Mouse (Mus musculus): ENCODE data around the gene Aasdh. TPM values are rescaled to one million over a fixed set of nuclear protein-coding genes. Genes with fewer than 3 reads are reported as not detected.

Gene Aasdh
- polyA plus RNA-seq (2014; fragmentation: Nextera tagmentation; extraction: Ambion mirVana): 18.7 and 27.6 TPM in 2 replicates

DNA sequence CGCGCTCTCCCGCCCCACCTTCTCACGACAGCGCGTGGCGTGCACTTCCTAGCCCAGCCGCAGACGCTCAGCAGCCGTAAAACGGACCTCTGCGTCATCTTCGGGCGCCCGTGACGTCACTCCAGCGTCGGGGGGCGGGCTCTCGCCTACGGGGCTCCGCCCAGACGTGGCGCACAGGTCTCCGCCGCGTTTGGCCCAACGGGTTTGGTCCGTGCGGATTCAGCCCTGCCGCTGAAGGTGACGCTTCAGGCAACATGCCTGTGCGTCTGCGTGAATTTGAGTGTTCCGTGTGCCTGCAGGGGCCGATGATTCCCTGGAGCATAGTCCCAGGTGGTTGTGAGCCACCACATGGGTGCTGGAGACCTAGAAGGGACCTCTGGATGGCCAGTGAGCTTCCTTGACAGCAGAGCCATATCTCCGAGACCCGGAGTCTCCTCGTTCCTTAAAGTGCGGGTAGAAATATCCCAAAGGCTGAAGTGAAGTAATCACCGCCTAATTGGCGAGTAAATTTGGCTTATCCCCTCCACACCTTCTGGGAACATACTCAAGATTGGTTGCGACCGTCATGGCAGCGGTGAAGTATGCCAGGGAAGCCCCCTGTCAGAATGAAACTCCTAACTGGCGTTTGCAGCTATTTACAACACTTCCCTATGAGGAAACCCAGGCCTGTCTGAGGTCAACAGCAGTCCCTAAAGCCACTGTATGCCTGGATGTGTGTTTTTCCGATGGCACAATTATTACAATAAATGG lies at the start of gene Aasdh:
Aasdh (minus strand) TSS at position 110 of the 750 bp plus-strand sequence.
- under 1% methylated on average over 47 of the region's 47 CpGs for WGBS
- ATAC-seq (ENCODE audit: insufficient number of reproducible peaks, insufficient read depth, low FRiP score, low read depth): peak; percentile 97
- Histone ChIP-seq H3K27ac (ENCODE audit: low read length) (peak within 1 kb of the TSS; percentile 89), H3K9me3 (ENCODE audit: control insufficient read depth, low read depth, low read length) (no peaks in the 10 kb centered on the region), H3K4me1 (ENCODE audit: control insufficient read depth, insufficient read depth, low read length) (0 out of 2 replicates have a peak, but pooled peaks cover 7% of the 10 kb centered on the region), H3K4me2 (replicated peaks; ENCODE audit: low read depth, low read length) (peak within 1 kb of the TSS; percentile 63), H3K4me3 (ENCODE audit: low read depth, low read length) (peak within 1 kb of the TSS; percentile 74), H3K36me3 (ENCODE audit: control insufficient read depth, insufficient read depth, low read length) (peaks cover 2% of the 10 kb centered on the region; the same call in 1 of the 2 replicates), H3K9ac (replicated peaks; ENCODE audit: low read depth, low read length) (peak within 1 kb of the TSS; percentile 82), H3K27me3 (ENCODE audit: control insufficient read depth, insufficient read depth, low read length) (no peaks in the 10 kb centered on the region)

DNA sequence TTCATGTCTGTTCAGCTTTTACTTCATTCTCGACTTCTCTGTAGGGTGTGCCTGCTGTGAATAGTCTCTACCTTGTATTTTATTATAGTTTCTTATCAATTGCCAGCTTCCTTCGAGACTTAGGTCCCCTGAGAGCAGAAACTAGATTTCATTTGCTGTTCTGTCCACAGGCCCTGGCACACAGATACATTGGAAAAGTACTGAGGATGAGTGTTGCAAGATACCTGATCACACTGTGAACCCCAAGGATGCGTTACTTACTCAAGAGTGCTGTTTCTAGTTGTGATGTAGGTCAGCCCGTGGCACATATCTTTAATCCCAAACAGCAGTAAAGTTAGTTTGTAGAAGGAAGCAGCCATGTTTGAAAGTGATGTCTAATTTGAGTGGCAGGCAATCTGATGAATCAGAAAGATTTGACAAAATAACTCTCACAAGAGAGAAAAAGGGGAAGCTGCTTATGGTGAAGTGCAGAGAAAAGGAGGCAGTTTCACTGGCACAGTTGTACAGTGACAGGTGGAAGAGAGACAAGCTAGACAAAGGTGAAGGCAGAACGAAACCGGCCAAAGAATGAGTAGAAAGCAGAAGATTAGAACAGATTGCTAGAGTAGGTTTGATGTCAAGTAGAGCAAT lies 49.1 kb upstream of the Aasdh start:
- 83% methylated on average over 6 of the region's 6 CpGs for WGBS
- Histone ChIP-seq H3K27me3 (ENCODE audit: control insufficient read depth, insufficient read depth, low read length) (no peaks in the 10 kb centered on the region), H3K4me2 (replicated peaks; ENCODE audit: low read depth, low read length) (no peak overlapping the region), H3K4me3 (ENCODE audit: low read depth, low read length) (no peak overlapping the region), H3K36me3 (ENCODE audit: control insufficient read depth, insufficient read depth, low read length) (peaks cover 37% of the 10 kb centered on the region), H3K9me3 (ENCODE audit: control insufficient read depth, low read depth, low read length) (no peaks in the 10 kb centered on the region), H3K9ac (replicated peaks; ENCODE audit: low read depth, low read length) (no peak overlapping the region), H3K27ac (ENCODE audit: low read length) (no peak overlapping the region), H3K4me1 (ENCODE audit: control insufficient read depth, insufficient read depth, low read length) (peaks cover 14% of the 10 kb centered on the region; the same call in 1 of the 2 replicates)
- no peak for ATAC-seq (ENCODE audit: insufficient number of reproducible peaks, insufficient read depth, low FRiP score, low read depth)

DNA sequence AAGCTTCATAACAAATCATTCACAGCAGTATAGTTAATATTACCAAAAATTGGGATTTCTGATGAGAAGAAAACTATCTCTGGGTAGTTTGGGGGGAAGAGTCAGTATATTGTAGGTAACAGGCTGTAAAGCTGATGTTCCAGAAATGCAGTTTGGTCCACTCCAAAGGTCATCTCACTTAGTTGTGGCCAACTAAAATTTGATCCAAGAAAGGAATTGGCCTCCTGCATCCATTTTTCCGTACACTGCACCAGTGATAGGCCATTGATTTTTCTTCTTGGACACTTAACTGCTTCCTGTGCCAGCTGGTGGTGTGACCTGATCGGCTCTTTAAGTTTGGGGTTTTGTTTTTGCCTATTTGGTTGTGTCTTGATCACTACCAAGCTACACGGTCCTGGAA lies 48.5 kb upstream of the Aasdh start:
- Histone ChIP-seq H3K4me1 (ENCODE audit: control insufficient read depth, insufficient read depth, low read length) (peaks cover 15% of the 10 kb centered on the region; the same call in 1 of the 2 replicates), H3K27ac (ENCODE audit: low read length) (no peak overlapping the region), H3K36me3 (ENCODE audit: control insufficient read depth, insufficient read depth, low read length) (peaks cover 34% of the 10 kb centered on the region), H3K27me3 (ENCODE audit: control insufficient read depth, insufficient read depth, low read length) (no peaks in the 10 kb centered on the region), H3K4me2 (replicated peaks; ENCODE audit: low read depth, low read length) (no peak overlapping the region), H3K4me3 (ENCODE audit: low read depth, low read length) (no peak overlapping the region), H3K9ac (replicated peaks; ENCODE audit: low read depth, low read length) (no peak overlapping the region), H3K9me3 (ENCODE audit: control insufficient read depth, low read depth, low read length) (no peaks in the 10 kb centered on the region)
- no peak for ATAC-seq (ENCODE audit: insufficient number of reproducible peaks, insufficient read depth, low FRiP score, low read depth)
- 70% methylated on average over 3 of the region's 3 CpGs for WGBS

DNA sequence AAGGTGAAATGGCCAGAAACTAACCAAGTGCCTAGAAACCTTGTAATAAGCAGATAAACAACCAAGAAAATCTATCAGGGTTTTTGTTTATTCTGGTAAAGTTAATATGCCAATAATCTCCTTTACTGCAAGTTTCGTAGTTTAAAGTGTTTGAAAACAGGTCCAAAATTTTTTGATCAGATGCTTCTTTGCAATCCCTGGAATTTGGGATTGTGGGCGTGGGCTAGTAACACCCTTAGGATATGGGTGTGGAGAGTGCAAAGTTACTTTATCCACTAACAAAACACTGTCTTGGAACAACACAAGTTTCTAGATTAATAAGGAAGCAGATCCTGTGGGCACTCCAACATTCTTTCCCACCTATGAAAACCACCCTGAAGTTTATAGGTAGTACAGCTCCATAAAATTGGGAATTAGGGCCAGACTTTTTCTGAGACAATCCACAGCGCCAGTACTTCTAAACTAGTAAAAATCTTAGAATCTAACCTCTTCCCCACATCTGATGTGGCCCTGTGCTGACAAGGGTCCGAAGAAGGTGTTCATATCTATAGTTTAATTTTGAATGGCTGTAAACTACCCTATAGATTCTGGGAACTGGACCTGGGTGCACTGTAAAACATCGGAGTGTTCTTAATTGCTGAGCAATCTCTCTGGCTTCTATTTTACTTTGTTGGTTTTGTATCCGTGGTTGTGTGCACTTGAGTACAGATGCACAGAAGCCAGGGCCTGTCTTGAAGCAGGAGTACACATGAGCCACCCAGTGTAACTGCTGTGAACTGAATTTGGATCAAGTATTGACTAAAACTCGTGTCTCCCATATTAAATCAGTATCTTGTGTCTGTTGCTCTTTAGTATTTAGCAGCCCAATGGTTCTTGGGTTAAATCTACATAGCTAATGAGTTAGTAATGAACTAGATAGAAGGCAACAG lies 47.1 kb upstream of the Aasdh start:
- Histone ChIP-seq H3K27me3 (ENCODE audit: control insufficient read depth, insufficient read depth, low read length) (no peaks in the 10 kb centered on the region), H3K9me3 (ENCODE audit: control insufficient read depth, low read depth, low read length) (no peaks in the 10 kb centered on the region), H3K4me1 (ENCODE audit: control insufficient read depth, insufficient read depth, low read length) (peaks cover 15% of the 10 kb centered on the region), H3K36me3 (ENCODE audit: control insufficient read depth, insufficient read depth, low read length) (peaks cover 20% of the 10 kb centered on the region), H3K4me3 (ENCODE audit: low read depth, low read length) (peak overlapping the region; percentile 70), H3K9ac (replicated peaks; ENCODE audit: low read depth, low read length) (peak overlapping the region; percentile 66), H3K4me2 (replicated peaks; ENCODE audit: low read depth, low read length) (peak overlapping the region; percentile 82), H3K27ac (ENCODE audit: low read length) (peak overlapping the region; percentile 88)
- 14% methylated on average over 7 of the region's 7 CpGs for WGBS
- ATAC-seq (ENCODE audit: insufficient number of reproducible peaks, insufficient read depth, low FRiP score, low read depth): no peak

DNA sequence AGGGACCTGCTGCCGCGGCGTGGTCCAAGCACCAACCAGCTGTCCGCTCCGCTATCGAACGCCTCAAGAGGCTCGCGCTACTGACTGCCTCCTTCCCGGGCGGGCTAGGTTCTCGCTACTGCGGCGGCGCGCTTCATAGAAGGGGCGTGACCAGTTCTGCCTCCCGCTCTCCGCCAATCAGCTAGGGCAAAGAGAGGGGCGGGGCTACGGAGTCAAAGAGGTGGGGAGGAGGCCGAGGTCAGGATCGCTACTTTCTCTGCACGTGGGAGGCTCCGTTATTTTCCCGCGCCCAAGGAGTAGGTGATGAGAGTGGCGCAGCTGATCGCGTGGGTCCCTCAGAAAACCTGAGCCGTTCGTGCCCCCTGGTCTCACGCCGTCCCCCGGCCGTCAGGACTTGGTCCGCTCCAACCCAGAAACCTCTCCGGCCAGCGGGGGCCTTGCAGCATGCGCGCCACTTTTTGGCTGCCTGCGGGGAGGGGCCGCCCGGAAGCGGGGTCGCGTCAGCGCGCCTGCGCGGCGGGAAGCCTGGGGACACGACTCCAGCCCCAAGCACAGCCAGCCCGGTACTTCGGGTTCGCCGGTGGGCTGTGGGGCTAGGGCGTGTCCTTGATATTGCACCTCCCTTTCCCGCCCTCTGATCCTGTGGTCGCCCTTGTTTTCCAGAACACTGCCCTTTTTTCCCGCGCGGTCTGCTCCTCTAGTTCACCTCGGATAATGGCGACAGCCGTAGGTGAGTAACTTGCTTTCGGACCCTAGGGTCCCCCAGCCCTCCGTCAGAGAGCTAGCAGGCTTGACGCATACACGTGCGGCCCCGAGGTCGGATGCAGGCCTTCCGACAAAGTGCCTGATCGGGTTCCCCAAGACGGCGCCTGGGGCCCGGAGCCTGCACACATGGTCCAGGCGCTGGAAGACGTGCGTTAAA lies 46.1 kb upstream of the Aasdh start, which contains the start of the genes Paics and Ppat:
Paics (plus strand) TSS at position 202 of the 922 bp plus-strand sequence.
Ppat (minus strand) TSS at position 473 of the 922 bp plus-strand sequence.
- Histone ChIP-seq H3K36me3 (ENCODE audit: control insufficient read depth, insufficient read depth, low read length) (peaks cover 10% of the 10 kb centered on the region; the same call in 1 of the 2 replicates), H3K4me1 (ENCODE audit: control insufficient read depth, insufficient read depth, low read length) (peaks cover 25% of the 10 kb centered on the region), H3K4me3 (ENCODE audit: low read depth, low read length) (peak within 1 kb of the TSS; percentile 70), H3K27me3 (ENCODE audit: control insufficient read depth, insufficient read depth, low read length) (no peaks in the 10 kb centered on the region), H3K9me3 (ENCODE audit: control insufficient read depth, low read depth, low read length) (no peaks in the 10 kb centered on the region), H3K27ac (ENCODE audit: low read length) (peak within 1 kb of the TSS; percentile 88), H3K4me2 (replicated peaks; ENCODE audit: low read depth, low read length) (peak within 1 kb of the TSS; percentile 82), H3K9ac (replicated peaks; ENCODE audit: low read depth, low read length) (peak within 1 kb of the TSS; percentile 66)
- peak; percentile 96 for ATAC-seq (ENCODE audit: insufficient number of reproducible peaks, insufficient read depth, low FRiP score, low read depth)
- WGBS: under 1% methylated on average over 80 of the region's 81 CpGs

DNA sequence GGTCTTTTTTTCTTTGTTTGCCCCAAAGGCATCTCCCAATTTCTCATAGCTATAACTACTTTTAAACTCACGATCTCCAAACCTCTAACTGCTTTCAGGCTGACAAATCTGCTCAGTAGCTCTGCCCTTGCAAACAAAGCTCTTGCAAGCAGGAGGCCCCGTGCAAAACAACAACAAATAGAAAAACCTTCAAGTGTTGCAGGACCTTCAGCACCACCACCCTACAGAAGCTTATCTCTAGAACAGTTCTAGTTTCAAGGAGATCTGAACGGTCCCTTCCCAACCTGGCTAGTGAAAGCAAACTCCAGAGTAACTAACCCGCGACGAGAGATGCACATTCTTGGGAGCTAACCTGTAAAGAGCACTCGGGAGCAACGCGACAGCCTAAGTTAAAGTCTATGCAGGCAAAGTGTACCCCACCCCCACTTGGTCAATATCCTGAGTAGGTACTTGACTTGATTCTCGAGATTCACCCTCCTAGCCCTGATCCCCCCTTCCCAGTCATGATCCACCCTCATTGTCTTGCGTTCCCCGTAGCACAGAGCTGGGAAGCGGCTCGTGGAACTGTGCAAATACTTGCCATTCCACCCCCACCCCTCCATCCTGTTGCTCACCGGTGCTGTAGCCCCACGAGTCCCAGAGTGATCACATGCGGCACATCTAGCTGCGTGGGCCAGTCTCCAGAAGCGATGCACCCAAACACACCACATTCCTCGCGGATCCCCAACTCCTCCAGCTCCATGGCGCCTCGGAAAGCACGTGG lies 45.2 kb upstream of the Aasdh start:
- no peak for ATAC-seq (ENCODE audit: insufficient number of reproducible peaks, insufficient read depth, low FRiP score, low read depth)
- H3K9me3 ChIP-seq (ENCODE audit: control insufficient read depth, low read depth, low read length): no peaks in the 10 kb centered on the region
- H3K27me3 ChIP-seq (ENCODE audit: control insufficient read depth, insufficient read depth, low read length): no peaks in the 10 kb centered on the region
- WGBS: under 1% methylated on average over 24 of the region's 24 CpGs
- peak overlapping the region; percentile 40 for H3K9ac ChIP-seq (replicated peaks; ENCODE audit: low read depth, low read length)
- H3K27ac ChIP-seq (ENCODE audit: low read length): peak overlapping the region; percentile 76
- H3K4me2 ChIP-seq (replicated peaks; ENCODE audit: low read depth, low read length): peak overlapping the region; percentile 74
- peak overlapping the region; percentile 70 for H3K4me3 ChIP-seq (ENCODE audit: low read depth, low read length)
- H3K36me3 ChIP-seq (ENCODE audit: control insufficient read depth, insufficient read depth, low read length): peaks cover 7% of the 10 kb centered on the region; the same call in 1 of the 2 replicates
- peaks cover 25% of the 10 kb centered on the region for H3K4me1 ChIP-seq (ENCODE audit: control insufficient read depth, insufficient read depth, low read length)

DNA sequence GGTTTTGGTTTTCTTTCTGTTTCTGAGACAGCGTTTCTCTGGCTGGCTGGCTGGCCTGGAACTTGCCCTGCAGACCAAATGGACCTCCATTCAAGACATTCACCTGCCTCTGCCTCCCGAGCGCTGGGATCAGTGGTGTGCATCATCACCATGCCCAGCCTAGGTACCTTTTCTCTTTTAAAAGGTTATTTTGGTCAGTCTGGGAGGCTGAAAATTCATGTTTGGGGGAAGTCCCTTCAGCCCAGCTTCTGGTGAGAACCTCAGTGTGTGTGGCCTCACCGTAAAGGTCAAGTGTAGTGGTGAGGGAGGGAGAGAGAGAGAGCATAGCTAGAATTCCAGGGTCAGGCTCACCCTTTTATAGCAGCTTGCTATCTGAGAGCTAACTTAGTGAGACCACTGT lies 42.4 kb upstream of the Aasdh start:
- Histone ChIP-seq H3K4me1 (ENCODE audit: control insufficient read depth, insufficient read depth, low read length) (peaks cover 21% of the 10 kb centered on the region), H3K4me2 (replicated peaks; ENCODE audit: low read depth, low read length) (no peak overlapping the region), H3K9ac (replicated peaks; ENCODE audit: low read depth, low read length) (no peak overlapping the region), H3K27me3 (ENCODE audit: control insufficient read depth, insufficient read depth, low read length) (no peaks in the 10 kb centered on the region), H3K36me3 (ENCODE audit: control insufficient read depth, insufficient read depth, low read length) (no peaks in the 10 kb centered on the region; the same call in 1 of the 2 replicates), H3K4me3 (ENCODE audit: low read depth, low read length) (no peak overlapping the region), H3K27ac (ENCODE audit: low read length) (no peak overlapping the region), H3K9me3 (ENCODE audit: control insufficient read depth, low read depth, low read length) (no peaks in the 10 kb centered on the region)
- 86% methylated on average over 4 of the region's 4 CpGs for WGBS
- ATAC-seq (ENCODE audit: insufficient number of reproducible peaks, insufficient read depth, low FRiP score, low read depth): no peak

Measured in stomach, embryonic 14.5 days (tissue).